In genomic region chr3:99965863-99966262, GRCm38 (mm10) we compare ENCODE assay signal across 23 mouse cellular contexts.
A peak's percentile ranks its signal among the peaks of the same experiment; 100 is the strongest.
DNase-seq lines count a peak whose midpoint lies in the region; ATAC-seq and TF ChIP-seq lines count a peak whose summit lies in the region.
"Had no signal": no experiment of that assay in that cellular context is flagged by ENCODE, and none has a peak within 500 bp of the region (broad histone marks: within the 10 kb centered on the region; RNA-seq: fewer than 3 reads in every experiment).

No protein-coding gene starts in this region.

- no peak for TF ChIP-seq CTCF in intestine, postnatal 0 days (IDR thresholded peaks at IDR 0.05; ENCODE audit: low read depth)

- H3K4me3 ChIP-seq in embryonic facial prominence, embryonic 14.5 days (ENCODE audit: low read depth, low read length), result no peak overlapping the region
- no peak overlapping the region for H3K4me3 ChIP-seq in limb, embryonic 11.5 days (ENCODE audit: low read depth, low read length)
- H3K4me3 ChIP-seq in intestine, postnatal 0 days (ENCODE audit: low read depth, low read length), result no peak overlapping the region
- no peak overlapping the region for H3K4me3 ChIP-seq in neural tube, embryonic 15.5 days (replicated peaks)
- H3K4me3 ChIP-seq: heart, adult 2 months; left cerebral cortex, adult 2 months; liver, embryonic 13.5 days; midbrain, embryonic 13.5 days had no signal

- H3K9me3 ChIP-seq in embryonic facial prominence, embryonic 14.5 days (ENCODE audit: control insufficient read depth, low read length), result no peaks in the 10 kb centered on the region
- H3K9me3 ChIP-seq in limb, embryonic 11.5 days (ENCODE audit: control insufficient read depth, low read length), result no peaks in the 10 kb centered on the region
- no peaks in the 10 kb centered on the region for H3K9me3 ChIP-seq in intestine, postnatal 0 days (ENCODE audit: control insufficient read depth)
- no peaks in the 10 kb centered on the region for H3K9me3 ChIP-seq in neural tube, embryonic 15.5 days (replicated peaks)
- H3K9me3 ChIP-seq: midbrain, embryonic 13.5 days had no signal

- peaks cover 10% of the 10 kb centered on the region for H3K4me1 ChIP-seq in embryonic facial prominence, embryonic 14.5 days (ENCODE audit: control insufficient read depth, insufficient read depth, low read length)
- H3K4me1 ChIP-seq in limb, embryonic 11.5 days (ENCODE audit: control insufficient read depth, insufficient read depth, low read length), result peaks cover 28% of the 10 kb centered on the region
- H3K4me1 ChIP-seq in intestine, postnatal 0 days (replicated peaks; ENCODE audit: control insufficient read depth, insufficient read depth, low read length), result no peaks in the 10 kb centered on the region
- no peaks in the 10 kb centered on the region for H3K4me1 ChIP-seq in neural tube, embryonic 15.5 days
- H3K4me1 ChIP-seq: liver, embryonic 13.5 days; midbrain, embryonic 13.5 days had no signal

- 0 out of 2 replicates have a peak, but pooled peaks have one; percentile 60 for ATAC-seq in embryonic facial prominence, embryonic 14.5 days (ENCODE audit: low read depth)
- peak; percentile 83 for ATAC-seq in limb, embryonic 11.5 days (ENCODE audit: insufficient number of reproducible peaks, low FRiP score, low TSS enrichment, low read depth)
- no peak for ATAC-seq in intestine, postnatal 0 days
- ATAC-seq in neural tube, embryonic 15.5 days (ENCODE audit: low FRiP score), result no peak
- ATAC-seq: forebrain, embryonic 14.5 days; hindbrain, embryonic 16.5 days; midbrain, embryonic 13.5 days had no signal

- WGBS in embryonic facial prominence, embryonic 14.5 days, result 20% methylated on average over 4 of the region's 4 CpGs
- WGBS in limb, embryonic 11.5 days, result 9% methylated on average over 4 of the region's 4 CpGs
- WGBS in intestine, postnatal 0 days, result 70% methylated on average over 4 of the region's 4 CpGs
- 47% methylated on average over 4 of the region's 4 CpGs for WGBS in neural tube, embryonic 15.5 days

- H3K27ac ChIP-seq in embryonic facial prominence, embryonic 14.5 days (replicated peaks; ENCODE audit: low read depth, low read length), result no peak overlapping the region
- peak overlapping the region; percentile 59; the same call in 1 of the 2 replicates for H3K27ac ChIP-seq in limb, embryonic 11.5 days (replicated peaks; ENCODE audit: low read depth, low read length)
- no peak overlapping the region for H3K27ac ChIP-seq in intestine, postnatal 0 days (ENCODE audit: low read depth, low read length)
- no peak overlapping the region for H3K27ac ChIP-seq in neural tube, embryonic 15.5 days (replicated peaks)
- H3K27ac ChIP-seq: heart, adult 2 months; left cerebral cortex, adult 2 months; liver, embryonic 13.5 days; midbrain, embryonic 13.5 days had no signal

- 0 out of 2 replicates have a peak, but pooled peaks cover 4% of the 10 kb centered on the region for H3K27me3 ChIP-seq in embryonic facial prominence, embryonic 14.5 days (replicated peaks; ENCODE audit: control insufficient read depth, insufficient read depth, low read length)
- H3K27me3 ChIP-seq in limb, embryonic 11.5 days (ENCODE audit: control insufficient read depth, insufficient read depth, low read length), result no peaks in the 10 kb centered on the region
- H3K27me3 ChIP-seq in intestine, postnatal 0 days (replicated peaks; ENCODE audit: control insufficient read depth, insufficient read depth, low read length), result no peaks in the 10 kb centered on the region
- no peaks in the 10 kb centered on the region for H3K27me3 ChIP-seq in neural tube, embryonic 15.5 days (replicated peaks)
- H3K27me3 ChIP-seq: liver, embryonic 13.5 days; midbrain, embryonic 13.5 days had no signal

- no peak overlapping the region for H3K9ac ChIP-seq in embryonic facial prominence, embryonic 14.5 days (ENCODE audit: low read depth, low read length)
- no peak overlapping the region for H3K9ac ChIP-seq in limb, embryonic 11.5 days (ENCODE audit: low read length)
- no peak overlapping the region for H3K9ac ChIP-seq in intestine, postnatal 0 days (ENCODE audit: low read depth, low read length)
- no peak overlapping the region for H3K9ac ChIP-seq in neural tube, embryonic 15.5 days (replicated peaks)
- H3K9ac ChIP-seq: liver, embryonic 13.5 days; midbrain, embryonic 13.5 days had no signal

- H3K36me3 ChIP-seq in embryonic facial prominence, embryonic 14.5 days (ENCODE audit: control insufficient read depth, insufficient read depth, low read length), result no peaks in the 10 kb centered on the region
- no peaks in the 10 kb centered on the region for H3K36me3 ChIP-seq in limb, embryonic 11.5 days (ENCODE audit: control insufficient read depth, insufficient read depth, low read length)
- no peaks in the 10 kb centered on the region for H3K36me3 ChIP-seq in intestine, postnatal 0 days (ENCODE audit: control insufficient read depth, insufficient read depth)
- H3K36me3 ChIP-seq in neural tube, embryonic 15.5 days, result no peaks in the 10 kb centered on the region
- H3K36me3 ChIP-seq: liver, embryonic 13.5 days; midbrain, embryonic 13.5 days had no signal

- DNase-seq in embryo, embryonic 9.5 days (ENCODE audit: extremely low spot score), result peak; percentile 15
- peak; percentile 48 for DNase-seq in embryonic facial prominence, embryonic 14.5 days (ENCODE audit: low spot score)
- peak; percentile 67 for DNase-seq in limb, embryonic 11.5 days (ENCODE audit: low spot score)
- no peak for DNase-seq in layer of hippocampus, adult 9-10 months (ENCODE audit: low spot score)
- no peak for DNase-seq in thymus, postnatal 0 days (ENCODE audit: low spot score)
- DNase-seq: adrenal gland, adult 2 months; cerebellum, adult 11-12 months; cerebellum, postnatal 10 days; gastrocnemius, postnatal 25 days; heart, adult 2 months; kidney, adult 11 months; kidney, postnatal 4 days; liver, embryonic 13.5 days; lung, adult 2 months; lung, postnatal 14 days; right cerebral cortex, postnatal 25 days; thymus, postnatal 25 days had no signal

- H3K4me2 ChIP-seq in embryonic facial prominence, embryonic 14.5 days (ENCODE audit: low read depth, low read length), result no peak overlapping the region
- H3K4me2 ChIP-seq in limb, embryonic 11.5 days (ENCODE audit: low read depth, severe bottlenecking), result no peak overlapping the region; the same call in none of the 2 replicates
- H3K4me2 ChIP-seq in intestine, postnatal 0 days (replicated peaks; ENCODE audit: low read depth), result no peak overlapping the region
- no peak overlapping the region for H3K4me2 ChIP-seq in neural tube, embryonic 15.5 days
- H3K4me2 ChIP-seq: liver, embryonic 13.5 days; midbrain, embryonic 13.5 days had no signal

Comparison
In these comparisons a context has a peak if more than half of its experiments do, and no peak if none do; other contexts are left out.
1. DNase-seq: peak in embryo, embryonic 9.5 days (single experiment), embryonic facial prominence, embryonic 14.5 days (single experiment) and limb, embryonic 11.5 days (single experiment); none in layer of hippocampus, adult 9-10 months (single experiment) and thymus, postnatal 0 days (single experiment).
2. ATAC-seq: peak in embryonic facial prominence, embryonic 14.5 days (single experiment) and limb, embryonic 11.5 days (single experiment); none in intestine, postnatal 0 days (single experiment) and neural tube, embryonic 15.5 days (single experiment).